Mouse (Mus musculus) kidney, postnatal 0 days (tissue): ENCODE data around the gene 4430402I18Rik. TPM values are rescaled to one million over a fixed set of nuclear protein-coding genes. Genes with fewer than 3 reads are reported as not detected.

Experiments used
- ATAC-seq: fragments of 200-750 bp; cut with Nextera tagmentation; replicated peaks from 2 replicates; pipeline ENCODE4 v1.8.0; 2017; ENCODE audit warnings: low read depth, moderate number of reproducible peaks, moderate TSS enrichment, moderate library complexity; ENCODE audit not compliant: low FRiP score
- DNase-seq: peaks from one replicate; pipeline ENCODE4 v3.0.0-alpha.2; 2016; ENCODE audit warnings: low spot score
- H3K27ac ChIP-seq: fragments of 300-500 bp; sonication (generic); 2 replicates; pipeline ENCODE4 v1.5.1; 2014; ENCODE audit warnings: mild to moderate bottlenecking
- H3K27me3 ChIP-seq: fragments of 300-500 bp; sonication (generic); 2 replicates; pipeline ENCODE4 v1.6.1; 2014; ENCODE audit warnings: low read length, mixed read lengths; ENCODE audit not compliant: insufficient read depth
- H3K36me3 ChIP-seq: fragments of 300-500 bp; sonication (generic); 2 replicates; pipeline ENCODE4 v1.6.1; 2014; ENCODE audit warnings: low read length, mixed read lengths; ENCODE audit not compliant: insufficient read depth
- H3K4me1 ChIP-seq: fragments of 300-500 bp; sonication (generic); replicated peaks from 2 replicates; pipeline ENCODE4 v1.6.1; 2014; ENCODE audit warnings: antibody characterized with exemption, low read length, mixed read lengths; ENCODE audit not compliant: insufficient read depth
- H3K4me2 ChIP-seq: fragments of 300-500 bp; sonication (generic); 2 replicates; pipeline ENCODE4 v1.6.1; 2014; ENCODE audit warnings: mild to moderate bottlenecking, low read length, moderate library complexity, mixed read lengths
- H3K4me3 ChIP-seq: fragments of 300-500 bp; sonication (generic); replicated peaks from 2 replicates; pipeline ENCODE4 v1.5.1; 2014; ENCODE audit warnings: low read depth, low read length
- H3K9ac ChIP-seq: fragments of 300-500 bp; sonication (generic); 2 replicates; pipeline ENCODE4 v1.6.1; 2014; ENCODE audit warnings: low read depth, low read length
- H3K9me3 ChIP-seq: fragments of 300-500 bp; sonication (generic); replicated peaks from 2 replicates; pipeline ENCODE4 v1.6.1; 2016; ENCODE audit warnings: low read length, inconsistent platforms, mixed read lengths
- CTCF ChIP-seq: IDR thresholded peaks from 2 replicates; pipeline ENCODE4 v1.5.1; 2016; ENCODE audit warnings: antibody characterized with exemption, low read depth, mild to moderate bottlenecking, moderate library complexity
- WGBS: fragments of 180-500 bp; shearing (Covaris S2); extraction: QIAGEN DNeasy Blood & Tissue Kit; methylation state at CpG from one replicate; pipeline ENCODE4 v1.1.7; 2014; 5-methylcytosine and 5-hydroxymethylcytosine counted together
- polyA plus RNA-seq: library from polyadenylated mRNA; unstranded; fragments of >200 nt; fragmentation: Nextera tagmentation; extraction: Ambion mirVana; gene quantifications from 2 replicates; pipeline ENCODE4 v1.2.1, GENCODE M21; 2015

Gene 4430402I18Rik
- polyA plus RNA-seq, 1 experiment from 2014 or later = 9.0 TPM

DNA sequence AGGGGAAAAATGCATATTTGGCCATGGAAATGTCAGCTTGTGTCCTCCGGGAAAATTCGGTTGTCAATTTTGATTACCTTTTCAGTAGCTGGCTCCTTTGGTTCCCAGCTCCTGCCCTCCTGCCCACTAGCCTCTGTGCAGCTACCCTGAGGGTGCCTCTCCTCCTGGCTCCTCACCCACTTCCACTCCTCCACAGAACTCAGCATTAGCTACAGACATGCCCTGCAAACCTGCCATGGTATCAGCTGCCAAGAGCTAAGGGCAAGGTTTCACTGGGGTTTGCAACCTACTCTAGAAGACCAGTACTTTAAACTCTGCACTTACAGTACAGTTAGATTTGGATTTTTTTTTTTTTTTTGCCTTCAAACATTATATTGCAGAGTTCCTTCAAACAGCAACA is 88.1 kb downstream of the 4430402I18Rik start:
- WGBS = 88% methylated on average over 2 of the region's 2 CpGs

DNA sequence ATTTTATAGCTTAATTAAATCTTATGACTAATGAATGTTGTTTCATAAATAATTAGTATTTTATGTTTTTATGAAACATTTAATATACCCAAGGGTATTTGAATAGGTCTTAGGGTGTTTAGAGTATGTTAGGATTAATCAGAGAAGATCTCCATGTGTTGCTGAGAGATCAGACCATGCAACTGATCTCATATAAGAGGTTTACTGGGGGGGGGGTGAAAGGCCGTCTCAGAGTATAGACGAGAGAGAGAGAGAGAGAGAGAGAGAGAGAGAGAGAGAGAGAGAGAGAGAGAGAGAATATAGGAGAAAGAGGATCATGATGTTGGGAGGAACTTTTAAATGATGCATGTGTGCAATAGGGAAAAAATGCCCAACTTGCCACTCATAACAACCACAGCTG is 97.2 kb downstream of the 4430402I18Rik start:
- no peaks in the 10 kb centered on the region for H3K36me3 ChIP-seq
- no peak overlapping the region for H3K27ac ChIP-seq
- DNase-seq = no peak
- no peak overlapping the region for H3K4me2 ChIP-seq
- 61% methylated on average over 2 of the region's 2 CpGs for WGBS
- no peak for TF ChIP-seq CTCF
- no peak overlapping the region for H3K9ac ChIP-seq
- H3K4me1 ChIP-seq = no peaks in the 10 kb centered on the region
- no peak overlapping the region for H3K4me3 ChIP-seq
- H3K27me3 ChIP-seq = no peaks in the 10 kb centered on the region
- no peak for ATAC-seq
- no peaks in the 10 kb centered on the region for H3K9me3 ChIP-seq

More for the DNA sequence above, 88.1 kb downstream of the 4430402I18Rik start:
- DNase-seq (no peak), ATAC-seq (no peak)
- Histone ChIP-seq H3K27ac (no peak overlapping the region), H3K4me3 (no peak overlapping the region), H3K27me3 (no peaks in the 10 kb centered on the region), H3K4me2 (no peak overlapping the region), H3K36me3 (no peaks in the 10 kb centered on the region), H3K4me1 (no peaks in the 10 kb centered on the region), H3K9ac (no peak overlapping the region), H3K9me3 (no peaks in the 10 kb centered on the region)
- TF ChIP-seq CTCF = no peak

GRCm38 (mm10) chr19:28869251-28869855 is 98.2 kb downstream of the 4430402I18Rik start:
- WGBS = 85% methylated on average over 6 of the region's 6 CpGs
- ATAC-seq = no peak
- Histone ChIP-seq H3K36me3 (no peaks in the 10 kb centered on the region), H3K27ac (no peak overlapping the region), H3K9me3 (no peaks in the 10 kb centered on the region), H3K4me2 (no peak overlapping the region), H3K9ac (no peak overlapping the region), H3K4me3 (no peak overlapping the region), H3K4me1 (no peaks in the 10 kb centered on the region), H3K27me3 (no peaks in the 10 kb centered on the region)
- no peak for DNase-seq
- TF ChIP-seq CTCF = no peak

DNA sequence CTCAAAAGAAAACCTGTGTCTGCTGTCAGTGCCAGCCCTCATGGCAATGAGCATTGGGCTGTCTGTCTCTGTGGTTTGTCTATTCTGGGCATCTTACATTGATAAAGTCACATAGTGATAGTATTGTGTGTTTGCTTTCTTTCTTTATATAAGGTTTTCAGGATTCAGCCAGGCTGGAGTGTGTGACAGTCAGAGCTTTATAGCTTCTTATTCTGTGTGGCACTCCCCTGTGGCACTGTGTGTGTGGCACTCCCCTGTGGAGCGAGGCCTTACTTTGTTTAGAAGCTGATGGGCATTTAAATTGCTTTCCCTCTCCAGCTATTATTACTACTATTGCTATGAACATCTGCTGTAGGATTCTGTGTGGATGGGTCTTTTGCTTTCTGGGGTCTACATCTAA is 102.1 kb downstream of the 4430402I18Rik start:
- H3K4me2 ChIP-seq = no peak overlapping the region
- H3K4me3 ChIP-seq = no peak overlapping the region
- H3K36me3 ChIP-seq = no peaks in the 10 kb centered on the region
- H3K9me3 ChIP-seq = no peaks in the 10 kb centered on the region
- H3K27ac ChIP-seq = no peak overlapping the region
- DNase-seq (no peak), ATAC-seq (no peak)
- WGBS = 60% methylated on average over 1 of the region's 1 CpGs
- no peaks in the 10 kb centered on the region for H3K4me1 ChIP-seq
- H3K9ac ChIP-seq = no peak overlapping the region
- H3K27me3 ChIP-seq = no peaks in the 10 kb centered on the region
- no peak for TF ChIP-seq CTCF

DNA sequence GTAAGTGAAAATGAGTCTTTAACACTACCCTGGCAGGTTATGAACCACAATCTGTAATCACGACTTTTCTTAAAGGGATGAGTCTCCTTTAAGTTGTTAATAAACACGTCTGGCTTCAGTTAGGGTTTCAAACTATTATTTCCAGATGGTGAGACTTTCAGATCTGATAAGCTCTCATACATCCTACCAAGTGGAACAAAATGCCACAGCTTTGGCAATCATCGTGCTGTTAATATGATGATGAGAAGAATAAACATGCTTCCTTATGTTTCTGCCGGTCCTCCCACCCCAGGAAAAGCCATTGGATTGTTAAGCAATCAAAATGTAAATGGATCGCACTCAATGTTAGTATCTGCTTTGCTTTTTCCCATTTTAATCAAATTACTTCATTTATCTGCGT is 102.6 kb downstream of the 4430402I18Rik start:
- Histone ChIP-seq H3K4me1 (no peaks in the 10 kb centered on the region), H3K4me2 (no peak overlapping the region), H3K27me3 (no peaks in the 10 kb centered on the region), H3K9ac (no peak overlapping the region), H3K4me3 (no peak overlapping the region), H3K36me3 (no peaks in the 10 kb centered on the region), H3K9me3 (no peaks in the 10 kb centered on the region), H3K27ac (no peak overlapping the region)
- ATAC-seq (no peak), DNase-seq (no peak)
- no peak for TF ChIP-seq CTCF
- WGBS = 73% methylated on average over 6 of the region's 6 CpGs

DNA sequence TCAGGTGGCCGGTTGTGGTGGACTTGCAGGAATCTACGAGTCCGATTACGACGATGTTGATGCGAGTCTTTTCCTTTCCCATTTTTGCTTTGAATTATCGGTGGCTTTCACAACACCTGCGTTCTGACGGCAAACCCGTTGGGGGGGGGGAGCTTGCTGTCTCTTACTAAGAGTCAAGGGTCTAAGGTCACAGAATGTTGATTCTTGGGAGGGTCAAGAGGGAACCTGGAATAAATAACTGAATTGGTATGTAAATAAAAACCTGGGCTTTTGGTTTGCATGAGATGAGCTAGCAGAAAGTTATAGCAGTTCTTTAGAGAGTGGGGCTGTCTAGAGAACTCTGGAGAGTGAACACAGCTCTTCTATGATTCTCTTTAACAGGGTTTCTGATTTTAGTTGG is 104.0 kb downstream of the 4430402I18Rik start:
- ATAC-seq = no peak
- no peak overlapping the region for H3K9ac ChIP-seq
- no peak for TF ChIP-seq CTCF

DNA sequence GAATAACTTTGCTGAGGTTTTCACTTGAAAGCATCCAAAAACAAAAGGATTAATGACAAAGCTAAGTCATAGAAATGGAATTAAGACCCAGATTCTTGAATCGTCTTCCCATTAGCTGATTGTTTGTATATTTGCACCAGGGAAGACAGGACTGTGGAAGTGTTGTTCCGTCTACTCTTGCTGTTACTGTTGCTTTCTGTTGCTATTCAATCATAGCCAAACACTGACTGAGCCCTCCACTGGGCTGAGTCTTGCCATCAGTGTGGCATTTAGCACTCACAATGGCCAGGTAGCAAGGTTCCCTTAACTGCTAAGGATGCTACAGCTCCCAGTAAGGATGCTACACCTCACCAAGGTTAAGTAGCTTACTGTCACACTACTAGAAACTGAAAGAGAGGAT is 107.4 kb downstream of the 4430402I18Rik start:
- H3K9me3 ChIP-seq = no peaks in the 10 kb centered on the region
- ATAC-seq (no peak), DNase-seq (no peak)
- H3K27ac ChIP-seq = no peak overlapping the region
- H3K9ac ChIP-seq = no peak overlapping the region
- no peaks in the 10 kb centered on the region for H3K36me3 ChIP-seq
- no peak overlapping the region for H3K4me2 ChIP-seq
- WGBS = 88% methylated on average over 2 of the region's 2 CpGs
- no peaks in the 10 kb centered on the region for H3K27me3 ChIP-seq
- no peaks in the 10 kb centered on the region for H3K4me1 ChIP-seq
- no peak overlapping the region for H3K4me3 ChIP-seq
- TF ChIP-seq CTCF = no peak

More for the DNA sequence above, 104.0 kb downstream of the 4430402I18Rik start:
- Histone ChIP-seq H3K27me3 (no peaks in the 10 kb centered on the region), H3K4me1 (no peaks in the 10 kb centered on the region), H3K27ac (no peak overlapping the region), H3K36me3 (no peaks in the 10 kb centered on the region), H3K9me3 (no peaks in the 10 kb centered on the region), H3K4me3 (no peak overlapping the region), H3K4me2 (no peak overlapping the region)
- WGBS = 93% methylated on average over 10 of the region's 10 CpGs
- DNase-seq = no peak
